Mouse (Mus musculus): Measurements from ENCODE around the gene St13. TPM values are rescaled to one million over a fixed set of nuclear protein-coding genes. Genes with fewer than 3 reads are reported as not detected.

The St13 gene
- polyA plus RNA-seq, 1 experiment from 2014 or later, result 156 TPM

GRCm38 (mm10) chr15:81347466-81347865, 52.4 kb downstream of the St13 start:
- no peak overlapping the region for H3K4me3 ChIP-seq (ENCODE audit: low read length)
- no peak overlapping the region for H3K4me2 ChIP-seq (ENCODE audit: low read depth, low read length)
- no peak for ATAC-seq
- no peaks in the 10 kb centered on the region for H3K9me3 ChIP-seq (ENCODE audit: control insufficient read depth, low read length)
- H3K4me1 ChIP-seq (ENCODE audit: control insufficient read depth, insufficient read depth, low read length), result no peaks in the 10 kb centered on the region
- no peaks in the 10 kb centered on the region for H3K36me3 ChIP-seq (ENCODE audit: control insufficient read depth, insufficient read depth, low read length)
- H3K9ac ChIP-seq (ENCODE audit: low read depth, low read length), result no peak overlapping the region
- WGBS, result 90% methylated on average over 2 of the region's 2 CpGs
- H3K27me3 ChIP-seq (replicated peaks; ENCODE audit: control insufficient read depth, insufficient read depth, low read length), result no peaks in the 10 kb centered on the region
- H3K27ac ChIP-seq (ENCODE audit: low read length), result no peak overlapping the region

- peaks cover 7% of the 10 kb centered on the region for H3K36me3 ChIP-seq (ENCODE audit: control insufficient read depth, insufficient read depth, low read length)
- H3K4me3 ChIP-seq (ENCODE audit: low read length), result no peak overlapping the region
- H3K27ac ChIP-seq (ENCODE audit: low read length), result no peak overlapping the region
- no peak for ATAC-seq
- WGBS, result 92% methylated on average over 2 of the region's 2 CpGs
- no peaks in the 10 kb centered on the region for H3K9me3 ChIP-seq (ENCODE audit: control insufficient read depth, low read length)
- no peak overlapping the region for H3K9ac ChIP-seq (ENCODE audit: low read depth, low read length)
- H3K4me1 ChIP-seq (ENCODE audit: control insufficient read depth, insufficient read depth, low read length), result no peaks in the 10 kb centered on the region
- no peaks in the 10 kb centered on the region for H3K27me3 ChIP-seq (replicated peaks; ENCODE audit: control insufficient read depth, insufficient read depth, low read length)
- no peak overlapping the region for H3K4me2 ChIP-seq (ENCODE audit: low read depth, low read length)
Measured at GRCm38 (mm10) chr15:81341426-81341825, 58.5 kb downstream of the St13 start.

GRCm38 (mm10) chr15:81339158-81339557, 60.7 kb downstream of the St13 start:
- WGBS, result 95% methylated on average over 3 of the region's 3 CpGs
- ATAC-seq, result no peak
- Histone ChIP-seq H3K27me3 (replicated peaks; ENCODE audit: control insufficient read depth, insufficient read depth, low read length) (no peaks in the 10 kb centered on the region), H3K4me3 (ENCODE audit: low read length) (no peak overlapping the region), H3K36me3 (ENCODE audit: control insufficient read depth, insufficient read depth, low read length) (peaks cover 9% of the 10 kb centered on the region), H3K9ac (ENCODE audit: low read depth, low read length) (no peak overlapping the region), H3K27ac (ENCODE audit: low read length) (no peak overlapping the region), H3K4me2 (ENCODE audit: low read depth, low read length) (no peak overlapping the region), H3K9me3 (ENCODE audit: control insufficient read depth, low read length) (no peaks in the 10 kb centered on the region), H3K4me1 (ENCODE audit: control insufficient read depth, insufficient read depth, low read length) (no peaks in the 10 kb centered on the region)

GRCm38 (mm10) chr15:81336466-81336865, 63.4 kb downstream of the St13 start:
- no peak overlapping the region for H3K27ac ChIP-seq (ENCODE audit: low read length)
- H3K36me3 ChIP-seq (ENCODE audit: control insufficient read depth, insufficient read depth, low read length), result peaks cover 19% of the 10 kb centered on the region
- no peak for ATAC-seq
- H3K4me2 ChIP-seq (ENCODE audit: low read depth, low read length), result no peak overlapping the region
- no peak overlapping the region for H3K9ac ChIP-seq (ENCODE audit: low read depth, low read length)
- 93% methylated on average over 5 of the region's 5 CpGs for WGBS
- H3K4me1 ChIP-seq (ENCODE audit: control insufficient read depth, insufficient read depth, low read length), result no peaks in the 10 kb centered on the region
- no peak overlapping the region for H3K4me3 ChIP-seq (ENCODE audit: low read length)
- no peaks in the 10 kb centered on the region for H3K27me3 ChIP-seq (replicated peaks; ENCODE audit: control insufficient read depth, insufficient read depth, low read length)
- H3K9me3 ChIP-seq (ENCODE audit: control insufficient read depth, low read length), result no peaks in the 10 kb centered on the region

GRCm38 (mm10) chr15:81332517-81332916, 67.4 kb downstream of the St13 start:
- H3K4me2 ChIP-seq (ENCODE audit: low read depth, low read length), result no peak overlapping the region
- H3K4me1 ChIP-seq (ENCODE audit: control insufficient read depth, insufficient read depth, low read length), result no peaks in the 10 kb centered on the region
- no peaks in the 10 kb centered on the region for H3K9me3 ChIP-seq (ENCODE audit: control insufficient read depth, low read length)
- WGBS, result 89% methylated on average over 4 of the region's 4 CpGs
- peaks cover 16% of the 10 kb centered on the region for H3K36me3 ChIP-seq (ENCODE audit: control insufficient read depth, insufficient read depth, low read length)
- no peak for ATAC-seq
- H3K27ac ChIP-seq (ENCODE audit: low read length), result no peak overlapping the region
- no peak overlapping the region for H3K4me3 ChIP-seq (ENCODE audit: low read length)
- no peak overlapping the region for H3K9ac ChIP-seq (ENCODE audit: low read depth, low read length)
- H3K27me3 ChIP-seq (replicated peaks; ENCODE audit: control insufficient read depth, insufficient read depth, low read length), result no peaks in the 10 kb centered on the region

GRCm38 (mm10) chr15:81330816-81331433, 69.0 kb downstream of the St13 start:
- Histone ChIP-seq H3K36me3 (ENCODE audit: control insufficient read depth, insufficient read depth, low read length) (peaks cover 16% of the 10 kb centered on the region), H3K4me3 (ENCODE audit: low read length) (no peak overlapping the region), H3K9ac (ENCODE audit: low read depth, low read length) (no peak overlapping the region), H3K4me2 (ENCODE audit: low read depth, low read length) (no peak overlapping the region), H3K27ac (ENCODE audit: low read length) (no peak overlapping the region), H3K27me3 (replicated peaks; ENCODE audit: control insufficient read depth, insufficient read depth, low read length) (no peaks in the 10 kb centered on the region), H3K9me3 (ENCODE audit: control insufficient read depth, low read length) (no peaks in the 10 kb centered on the region), H3K4me1 (ENCODE audit: control insufficient read depth, insufficient read depth, low read length) (no peaks in the 10 kb centered on the region)
- 64% methylated on average over 3 of the region's 3 CpGs for WGBS
- no peak for ATAC-seq

GRCm38 (mm10) chr15:81329721-81330369, 70.0 kb downstream of the St13 start:
- WGBS, result 45% methylated on average over 5 of the region's 5 CpGs
- H3K27ac ChIP-seq (ENCODE audit: low read length), result no peak overlapping the region
- no peaks in the 10 kb centered on the region for H3K4me1 ChIP-seq (ENCODE audit: control insufficient read depth, insufficient read depth, low read length)
- ATAC-seq, result no peak
- H3K4me2 ChIP-seq (ENCODE audit: low read depth, low read length), result no peak overlapping the region
- H3K4me3 ChIP-seq (ENCODE audit: low read length), result no peak overlapping the region
- no peak overlapping the region for H3K9ac ChIP-seq (ENCODE audit: low read depth, low read length)
- H3K27me3 ChIP-seq (replicated peaks; ENCODE audit: control insufficient read depth, insufficient read depth, low read length), result no peaks in the 10 kb centered on the region
- H3K36me3 ChIP-seq (ENCODE audit: control insufficient read depth, insufficient read depth, low read length), result peaks cover 22% of the 10 kb centered on the region
- no peaks in the 10 kb centered on the region for H3K9me3 ChIP-seq (ENCODE audit: control insufficient read depth, low read length)

GRCm38 (mm10) chr15:81327501-81327900, 72.4 kb downstream of the St13 start:
- peaks cover 13% of the 10 kb centered on the region; the same call in 1 of the 2 replicates for H3K36me3 ChIP-seq (ENCODE audit: control insufficient read depth, insufficient read depth, low read length)
- 93% methylated on average over 7 of the region's 7 CpGs for WGBS
- ATAC-seq, result no peak

GRCm38 (mm10) chr15:81324979-81325378, 74.9 kb downstream of the St13 start:
- Histone ChIP-seq H3K27ac (ENCODE audit: low read length) (no peak overlapping the region), H3K9ac (ENCODE audit: low read depth, low read length) (no peak overlapping the region), H3K4me2 (ENCODE audit: low read depth, low read length) (no peak overlapping the region), H3K4me3 (ENCODE audit: low read length) (no peak overlapping the region), H3K36me3 (ENCODE audit: control insufficient read depth, insufficient read depth, low read length) (peaks cover 13% of the 10 kb centered on the region; the same call in 1 of the 2 replicates), H3K4me1 (ENCODE audit: control insufficient read depth, insufficient read depth, low read length) (no peaks in the 10 kb centered on the region), H3K27me3 (replicated peaks; ENCODE audit: control insufficient read depth, insufficient read depth, low read length) (no peaks in the 10 kb centered on the region), H3K9me3 (ENCODE audit: control insufficient read depth, low read length) (no peaks in the 10 kb centered on the region)
- 82% methylated on average over 4 of the region's 4 CpGs for WGBS
- ATAC-seq, result no peak

More at GRCm38 (mm10) chr15:81327501-81327900, 72.4 kb downstream of the St13 start:
- H3K9me3 ChIP-seq (ENCODE audit: control insufficient read depth, low read length), result no peaks in the 10 kb centered on the region
- H3K27ac ChIP-seq (ENCODE audit: low read length), result no peak overlapping the region
- no peak overlapping the region for H3K9ac ChIP-seq (ENCODE audit: low read depth, low read length)
- no peaks in the 10 kb centered on the region for H3K27me3 ChIP-seq (replicated peaks; ENCODE audit: control insufficient read depth, insufficient read depth, low read length)
- H3K4me1 ChIP-seq (ENCODE audit: control insufficient read depth, insufficient read depth, low read length), result no peaks in the 10 kb centered on the region
- H3K4me3 ChIP-seq (ENCODE audit: low read length), result no peak overlapping the region
- H3K4me2 ChIP-seq (ENCODE audit: low read depth, low read length), result no peak overlapping the region
